Mouse (Mus musculus) forebrain, embryonic 16.5 days (tissue): ENCODE data around the gene Ust. TPM values are rescaled to one million over a fixed set of nuclear protein-coding genes. Genes with fewer than 3 reads are reported as not detected.
A peak's percentile ranks its signal among the peaks of the same experiment; 100 is the strongest.

Experiments used
- ATAC-seq: fragments of 200-750 bp; cut with Nextera tagmentation; 2 replicates; pipeline ENCODE4 v1.8.0; 2017; ENCODE audit warnings: mild to moderate bottlenecking, moderate library complexity
- H3K27ac ChIP-seq: fragments of 300-500 bp; sonication (generic); 2 replicates; pipeline ENCODE4 v1.5.1; 2014; ENCODE audit warnings: low read length, control low read depth
- H3K27me3 ChIP-seq: fragments of 300-500 bp; sonication (generic); replicated peaks from 2 replicates; pipeline ENCODE4 v1.6.1; 2014; ENCODE audit warnings: low read length; ENCODE audit not compliant: control insufficient read depth, insufficient read depth
- H3K36me3 ChIP-seq: fragments of 300-500 bp; sonication (generic); 2 replicates; pipeline ENCODE4 v1.6.1; 2014; ENCODE audit not compliant: control insufficient read depth, insufficient read depth
- H3K4me1 ChIP-seq: fragments of 300-500 bp; sonication (generic); replicated peaks from 2 replicates; pipeline ENCODE4 v1.6.1; 2014; ENCODE audit warnings: low read length; ENCODE audit not compliant: control insufficient read depth, insufficient read depth
- H3K4me2 ChIP-seq: fragments of 300-500 bp; sonication (generic); 2 replicates; pipeline ENCODE4 v1.6.1; 2014; ENCODE audit warnings: mild to moderate bottlenecking, low read length, control low read depth
- H3K4me3 ChIP-seq: fragments of 300-500 bp; sonication (generic); replicated peaks from 2 replicates; pipeline ENCODE4 v1.5.1; 2014; ENCODE audit warnings: mild to moderate bottlenecking, low read length, control low read depth
- H3K9ac ChIP-seq: fragments of 300-500 bp; sonication (generic); replicated peaks from 2 replicates; pipeline ENCODE4 v1.6.1; 2014; ENCODE audit warnings: low read depth, low read length, control low read depth
- H3K9me3 ChIP-seq: fragments of 300-500 bp; sonication (generic); 2 replicates; pipeline ENCODE4 v1.6.1; 2016; ENCODE audit warnings: low read length; ENCODE audit not compliant: control insufficient read depth
- WGBS: fragments of 180-500 bp; shearing (Covaris S2); extraction: QIAGEN DNeasy Blood & Tissue Kit; methylation state at CpG from one replicate; pipeline ENCODE4 v1.1.7; 2014; 5-methylcytosine and 5-hydroxymethylcytosine counted together
- polyA plus RNA-seq: library from polyadenylated mRNA; unstranded; fragments of >200 nt; fragmentation: Nextera tagmentation; extraction: Ambion mirVana; gene quantifications from 2 replicates; pipeline ENCODE4 v1.2.1, GENCODE M21; 2015

The Ust gene
- polyA plus RNA-seq, 1 experiment from 2014 or later = 6.3 TPM

GRCm38 (mm10) chr10:8269681-8270080, 248.9 kb downstream of the Ust start:
- no peaks in the 10 kb centered on the region for H3K9me3 ChIP-seq
- no peak overlapping the region for H3K4me3 ChIP-seq
- H3K27ac ChIP-seq = no peak overlapping the region
- no peak overlapping the region for H3K4me2 ChIP-seq
- H3K27me3 ChIP-seq = no peaks in the 10 kb centered on the region
- no peak for ATAC-seq
- H3K36me3 ChIP-seq = no peaks in the 10 kb centered on the region
- H3K4me1 ChIP-seq = no peaks in the 10 kb centered on the region
- 82% methylated on average over 4 of the region's 4 CpGs for WGBS
- no peak overlapping the region for H3K9ac ChIP-seq

- Histone ChIP-seq H3K9ac (no peak overlapping the region), H3K4me2 (no peak overlapping the region), H3K4me3 (no peak overlapping the region), H3K27ac (no peak overlapping the region), H3K4me1 (no peaks in the 10 kb centered on the region), H3K9me3 (no peaks in the 10 kb centered on the region), H3K36me3 (no peaks in the 10 kb centered on the region), H3K27me3 (no peaks in the 10 kb centered on the region)
- no peak for ATAC-seq
- WGBS = 55% methylated on average over 4 of the region's 4 CpGs
Measured at GRCm38 (mm10) chr10:8259716-8260115, 258.9 kb downstream of the Ust start.

GRCm38 (mm10) chr10:8250005-8250404, 268.6 kb downstream of the Ust start:
- H3K36me3 ChIP-seq = no peaks in the 10 kb centered on the region
- no peak overlapping the region for H3K27ac ChIP-seq
- WGBS = 91% methylated on average over 3 of the region's 3 CpGs
- H3K27me3 ChIP-seq = no peaks in the 10 kb centered on the region
- ATAC-seq = no peak
- no peak overlapping the region for H3K9ac ChIP-seq
- no peaks in the 10 kb centered on the region for H3K9me3 ChIP-seq
- H3K4me3 ChIP-seq = no peak overlapping the region
- H3K4me2 ChIP-seq = no peak overlapping the region
- H3K4me1 ChIP-seq = no peaks in the 10 kb centered on the region

- Histone ChIP-seq H3K4me3 (no peak overlapping the region), H3K4me1 (no peaks in the 10 kb centered on the region), H3K4me2 (no peak overlapping the region), H3K27me3 (no peaks in the 10 kb centered on the region), H3K27ac (no peak overlapping the region), H3K9me3 (no peaks in the 10 kb centered on the region), H3K36me3 (no peaks in the 10 kb centered on the region), H3K9ac (no peak overlapping the region)
- 7% methylated on average over 4 of the region's 4 CpGs for WGBS
- ATAC-seq = peak; percentile 49; the same call in 1 of the 2 replicates
Measured at GRCm38 (mm10) chr10:8242336-8242735, 276.3 kb downstream of the Ust start.

- H3K36me3 ChIP-seq = no peaks in the 10 kb centered on the region
- H3K4me2 ChIP-seq = no peak overlapping the region
- WGBS = 78% methylated on average over 4 of the region's 4 CpGs
- H3K27me3 ChIP-seq = no peaks in the 10 kb centered on the region
- H3K4me1 ChIP-seq = no peaks in the 10 kb centered on the region
- no peak overlapping the region for H3K4me3 ChIP-seq
- H3K9ac ChIP-seq = no peak overlapping the region
- ATAC-seq = no peak
- H3K9me3 ChIP-seq = no peaks in the 10 kb centered on the region
- H3K27ac ChIP-seq = no peak overlapping the region
Measured at GRCm38 (mm10) chr10:8240703-8241102, 277.9 kb downstream of the Ust start.

- peak; percentile 83 for ATAC-seq
- no peak overlapping the region for H3K4me2 ChIP-seq
- no peaks in the 10 kb centered on the region for H3K27me3 ChIP-seq
- no peak overlapping the region for H3K4me3 ChIP-seq
- no peaks in the 10 kb centered on the region for H3K36me3 ChIP-seq
- H3K9me3 ChIP-seq = no peaks in the 10 kb centered on the region; the same call in 1 of the 2 replicates
- H3K27ac ChIP-seq = no peak overlapping the region
- 9% methylated on average over 3 of the region's 3 CpGs for WGBS
- H3K4me1 ChIP-seq = no peaks in the 10 kb centered on the region
- H3K9ac ChIP-seq = no peak overlapping the region
Measured at GRCm38 (mm10) chr10:8240242-8240641, 278.4 kb downstream of the Ust start.

- Histone ChIP-seq H3K27me3 (no peaks in the 10 kb centered on the region), H3K4me3 (no peak overlapping the region), H3K4me2 (no peak overlapping the region), H3K4me1 (no peaks in the 10 kb centered on the region), H3K9me3 (no peaks in the 10 kb centered on the region; the same call in 1 of the 2 replicates), H3K36me3 (no peaks in the 10 kb centered on the region), H3K9ac (no peak overlapping the region), H3K27ac (no peak overlapping the region)
- ATAC-seq = no peak
- WGBS = 89% methylated on average over 10 of the region's 10 CpGs
Measured at GRCm38 (mm10) chr10:8236780-8237571, 281.6 kb downstream of the Ust start.

- ATAC-seq = no peak
- Histone ChIP-seq H3K4me3 (no peak overlapping the region), H3K4me1 (peaks cover 5% of the 10 kb centered on the region; the same call in 1 of the 2 replicates), H3K9ac (no peak overlapping the region), H3K27me3 (no peaks in the 10 kb centered on the region), H3K36me3 (no peaks in the 10 kb centered on the region), H3K4me2 (no peak overlapping the region), H3K9me3 (no peaks in the 10 kb centered on the region; the same call in 1 of the 2 replicates), H3K27ac (no peak overlapping the region)
- WGBS = 87% methylated on average over 8 of the region's 8 CpGs
Measured at GRCm38 (mm10) chr10:8233148-8233901, 285.3 kb downstream of the Ust start.

GRCm38 (mm10) chr10:8232535-8232934, 286.1 kb downstream of the Ust start:
- 91% methylated on average over 6 of the region's 6 CpGs for WGBS
- H3K27me3 ChIP-seq = no peaks in the 10 kb centered on the region
- peaks cover 7% of the 10 kb centered on the region; the same call in 1 of the 2 replicates for H3K4me1 ChIP-seq
- no peak for ATAC-seq
- no peak overlapping the region for H3K9ac ChIP-seq
- no peak overlapping the region for H3K4me3 ChIP-seq
- H3K9me3 ChIP-seq = no peaks in the 10 kb centered on the region; the same call in 1 of the 2 replicates
- H3K36me3 ChIP-seq = no peaks in the 10 kb centered on the region
- H3K27ac ChIP-seq = no peak overlapping the region
- H3K4me2 ChIP-seq = no peak overlapping the region
